Mouse (Mus musculus): ENCODE data around the gene Zfp382. TPM values are rescaled to one million over a fixed set of nuclear protein-coding genes. Genes with fewer than 3 reads are reported as not detected.

Gene Zfp382
- polyA plus RNA-seq, 1 experiment: 3.8 TPM

DNA sequence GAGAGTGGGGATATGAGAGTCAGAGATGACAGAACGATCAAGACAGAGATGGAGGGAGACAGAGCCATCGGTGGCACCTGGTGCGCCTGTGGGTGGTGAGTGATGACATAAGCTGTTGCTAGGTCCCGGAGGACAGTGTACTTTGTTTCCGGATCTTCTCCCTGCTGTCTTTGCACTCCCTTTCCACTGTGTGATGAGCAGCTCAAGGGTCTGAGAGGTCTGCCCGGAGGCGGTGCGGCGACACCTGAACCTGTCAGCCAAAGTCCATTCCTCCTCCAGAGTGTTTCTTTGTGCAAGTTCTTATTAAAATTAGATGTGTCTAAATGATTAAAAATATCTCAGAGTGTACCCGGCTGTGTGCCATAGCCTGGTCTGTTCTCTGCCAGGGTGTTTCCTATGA lies 15.1 kb downstream of the Zfp382 start:
- no peak for TF ChIP-seq CEBPB (IDR thresholded peaks at IDR 0.05; ENCODE audit: low read depth)
- no peak for TF ChIP-seq MAX (IDR thresholded peaks at IDR 0.05)
- no peak for TF ChIP-seq MYOG (IDR thresholded peaks at IDR 0.05; ENCODE audit: control insufficient read depth, extremely low read depth, insufficient read length)
- no peak for TF ChIP-seq FOSL1 (IDR thresholded peaks at IDR 0.05; ENCODE audit: insufficient read depth, low read length, poor library complexity, severe bottlenecking)
- TF ChIP-seq MYOD1 (IDR thresholded peaks at IDR 0.05; ENCODE audit: control insufficient read depth, insufficient read length, low read depth): no peak
- no peak for TF ChIP-seq USF1 (IDR thresholded peaks at IDR 0.05; ENCODE audit: low read depth)
- TF ChIP-seq CTCF (IDR thresholded peaks at IDR 0.05; ENCODE audit: control insufficient read depth, insufficient read depth, insufficient read length): no peak
- no peak overlapping the region for H3K4me3 ChIP-seq (ENCODE audit: insufficient read depth, poor library complexity, severe bottlenecking)
- peaks cover 51% of the 10 kb centered on the region for H3K36me3 ChIP-seq (ENCODE audit: control insufficient read depth, insufficient read depth)
- no peaks in the 10 kb centered on the region for H3K27me3 ChIP-seq (ENCODE audit: control insufficient read depth, insufficient read depth, insufficient read length)
- no peak overlapping the region for H3ac ChIP-seq (ENCODE audit: control insufficient read depth, insufficient read length, low read depth)
- H3K79me3 ChIP-seq (ENCODE audit: low read depth): peaks cover 13% of the 10 kb centered on the region
- H3K79me2 ChIP-seq (ENCODE audit: control insufficient read depth, insufficient read depth): no peaks in the 10 kb centered on the region

DNA sequence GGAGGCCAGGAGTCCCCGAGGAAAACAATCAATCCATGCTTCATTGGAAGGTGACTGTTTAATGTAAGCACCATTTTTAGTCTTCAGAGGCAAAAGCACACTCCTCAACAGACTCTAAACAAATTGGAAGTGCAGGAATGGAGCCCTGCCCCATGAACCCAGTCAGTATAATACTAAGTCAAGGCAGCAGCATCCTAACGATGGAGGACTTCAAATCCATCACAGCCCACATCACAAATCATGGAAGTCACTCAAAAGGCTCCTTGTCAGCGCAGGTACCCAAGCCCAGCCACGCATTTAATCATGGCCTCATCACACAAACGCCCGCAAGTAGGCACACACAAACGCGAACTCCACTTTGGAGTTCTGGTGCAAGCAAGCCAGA lies 21.4 kb downstream of the Zfp382 start:
- no peak for TF ChIP-seq CEBPB (IDR thresholded peaks at IDR 0.05; ENCODE audit: low read depth)
- no peak for TF ChIP-seq MAX (IDR thresholded peaks at IDR 0.05)
- no peak for TF ChIP-seq MYOD1 (IDR thresholded peaks at IDR 0.05; ENCODE audit: control insufficient read depth, insufficient read length, low read depth)
- TF ChIP-seq FOSL1 (IDR thresholded peaks at IDR 0.05; ENCODE audit: insufficient read depth, low read length, poor library complexity, severe bottlenecking): no peak
- no peak for TF ChIP-seq CTCF (IDR thresholded peaks at IDR 0.05; ENCODE audit: control insufficient read depth, insufficient read depth, insufficient read length)
- no peak for TF ChIP-seq MYOG (IDR thresholded peaks at IDR 0.05; ENCODE audit: control insufficient read depth, extremely low read depth, insufficient read length)
- no peak for TF ChIP-seq USF1 (IDR thresholded peaks at IDR 0.05; ENCODE audit: low read depth)
- Histone ChIP-seq H3K27me3 (ENCODE audit: control insufficient read depth, insufficient read depth, insufficient read length) (no peaks in the 10 kb centered on the region), H3K36me3 (ENCODE audit: control insufficient read depth, insufficient read depth) (peaks cover 6% of the 10 kb centered on the region), H3K79me3 (ENCODE audit: low read depth) (peaks cover 9% of the 10 kb centered on the region), H3K4me3 (ENCODE audit: insufficient read depth, poor library complexity, severe bottlenecking) (no peak overlapping the region), H3K79me2 (ENCODE audit: control insufficient read depth, insufficient read depth) (no peaks in the 10 kb centered on the region), H3ac (ENCODE audit: control insufficient read depth, insufficient read length, low read depth) (no peak overlapping the region)

DNA sequence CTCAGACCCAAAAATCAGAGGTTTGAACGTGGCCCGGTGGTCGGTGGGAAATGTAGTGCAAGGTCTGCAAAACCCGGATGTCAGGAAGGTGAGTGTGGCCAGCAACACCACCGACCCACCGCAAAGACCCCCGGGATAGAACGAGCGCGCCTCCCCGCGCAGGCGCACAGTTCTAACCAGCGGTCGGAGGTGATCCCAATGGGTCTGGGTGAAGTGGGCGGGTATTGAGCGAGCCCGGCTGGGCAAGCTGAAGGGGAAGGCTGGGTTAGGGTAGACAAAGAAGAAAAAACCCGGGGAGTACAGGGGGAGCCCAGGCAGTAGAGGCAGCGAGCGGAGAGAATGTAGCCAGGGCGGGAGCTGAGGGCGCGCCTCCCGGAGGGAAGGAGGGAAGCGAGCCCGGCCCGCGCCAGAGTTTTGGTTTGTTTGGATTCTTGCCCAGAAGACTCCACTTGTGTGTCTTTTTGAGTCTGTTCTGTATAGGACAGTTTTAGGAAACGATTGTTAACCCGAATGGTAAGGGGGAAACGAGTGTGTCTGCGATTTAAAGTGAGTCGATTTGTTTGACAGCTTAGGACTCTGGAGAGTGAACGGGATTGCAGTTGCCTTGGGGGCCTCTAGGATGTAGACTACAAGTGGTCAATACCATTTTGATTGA lies 21.9 kb downstream of the Zfp382 start:
- Histone ChIP-seq H3K79me2 (ENCODE audit: control insufficient read depth, insufficient read depth) (no peaks in the 10 kb centered on the region), H3K79me3 (ENCODE audit: low read depth) (peaks cover 6% of the 10 kb centered on the region), H3K36me3 (ENCODE audit: control insufficient read depth, insufficient read depth) (peaks cover 6% of the 10 kb centered on the region), H3K27me3 (ENCODE audit: control insufficient read depth, insufficient read depth, insufficient read length) (no peaks in the 10 kb centered on the region), H3K4me3 (ENCODE audit: insufficient read depth, poor library complexity, severe bottlenecking) (no peak overlapping the region), H3ac (ENCODE audit: control insufficient read depth, insufficient read length, low read depth) (no peak overlapping the region)
- no peak for TF ChIP-seq CEBPB (IDR thresholded peaks at IDR 0.05; ENCODE audit: low read depth)
- TF ChIP-seq MAX (IDR thresholded peaks at IDR 0.05): no peak
- no peak for TF ChIP-seq MYOD1 (IDR thresholded peaks at IDR 0.05; ENCODE audit: control insufficient read depth, insufficient read length, low read depth)
- no peak for TF ChIP-seq USF1 (IDR thresholded peaks at IDR 0.05; ENCODE audit: low read depth)
- TF ChIP-seq CTCF (IDR thresholded peaks at IDR 0.05; ENCODE audit: control insufficient read depth, insufficient read depth, insufficient read length): no peak
- TF ChIP-seq MYOG (IDR thresholded peaks at IDR 0.05; ENCODE audit: control insufficient read depth, extremely low read depth, insufficient read length): no peak
- no peak for TF ChIP-seq FOSL1 (IDR thresholded peaks at IDR 0.05; ENCODE audit: insufficient read depth, low read length, poor library complexity, severe bottlenecking)

DNA sequence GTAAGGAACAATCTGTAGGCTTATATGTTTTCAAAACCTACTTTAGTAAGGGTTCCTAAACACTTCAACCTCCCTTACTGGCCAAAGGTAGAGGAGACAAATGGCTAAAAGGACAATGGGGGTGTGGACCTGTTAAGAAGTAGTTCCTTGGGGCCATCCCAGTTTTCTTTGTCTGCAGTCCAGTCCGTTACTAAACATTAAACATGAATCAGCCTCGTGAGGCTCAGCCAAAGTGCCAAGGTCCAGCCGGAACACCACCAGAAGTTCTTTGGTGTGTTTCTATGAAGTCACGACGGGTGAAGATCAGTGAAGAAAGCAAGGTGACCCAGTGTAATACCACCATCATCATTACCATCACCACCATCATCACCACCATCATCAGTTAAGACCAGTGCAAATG lies 25.3 kb downstream of the Zfp382 start:
- Histone ChIP-seq H3K4me3 (ENCODE audit: insufficient read depth, poor library complexity, severe bottlenecking) (no peak overlapping the region), H3ac (ENCODE audit: control insufficient read depth, insufficient read length, low read depth) (no peak overlapping the region), H3K79me3 (ENCODE audit: low read depth) (peaks cover 2% of the 10 kb centered on the region), H3K27me3 (ENCODE audit: control insufficient read depth, insufficient read depth, insufficient read length) (no peaks in the 10 kb centered on the region), H3K79me2 (ENCODE audit: control insufficient read depth, insufficient read depth) (no peaks in the 10 kb centered on the region), H3K36me3 (ENCODE audit: control insufficient read depth, insufficient read depth) (no peaks in the 10 kb centered on the region)
- TF ChIP-seq MAX (IDR thresholded peaks at IDR 0.05) (no peak), FOSL1 (IDR thresholded peaks at IDR 0.05; ENCODE audit: insufficient read depth, low read length, poor library complexity, severe bottlenecking) (no peak), CTCF (IDR thresholded peaks at IDR 0.05; ENCODE audit: control insufficient read depth, insufficient read depth, insufficient read length) (no peak), USF1 (IDR thresholded peaks at IDR 0.05; ENCODE audit: low read depth) (no peak), MYOD1 (IDR thresholded peaks at IDR 0.05; ENCODE audit: control insufficient read depth, insufficient read length, low read depth) (no peak), MYOG (IDR thresholded peaks at IDR 0.05; ENCODE audit: control insufficient read depth, extremely low read depth, insufficient read length) (no peak), CEBPB (IDR thresholded peaks at IDR 0.05; ENCODE audit: low read depth) (no peak)

DNA sequence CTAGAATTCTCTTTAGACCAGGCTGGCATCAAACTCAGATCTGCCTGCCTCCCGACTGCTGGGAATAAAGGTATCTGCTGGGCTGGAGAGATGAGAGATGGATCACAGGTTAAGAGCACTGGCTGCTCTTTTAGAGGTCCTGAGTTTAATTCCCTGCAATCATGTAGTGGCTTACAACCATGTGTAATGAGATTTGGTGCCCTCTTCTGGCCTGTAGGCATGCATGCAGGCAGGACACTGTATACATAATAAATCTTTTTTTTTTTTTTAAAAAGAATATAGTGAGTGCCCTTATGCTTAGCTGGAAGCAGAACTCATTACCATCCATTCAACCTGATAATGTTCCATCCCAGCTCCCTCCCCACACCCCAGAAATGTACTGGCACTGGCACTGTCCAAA lies 32.3 kb downstream of the Zfp382 start:
- Histone ChIP-seq H3K36me3 (ENCODE audit: control insufficient read depth, insufficient read depth) (peaks cover 22% of the 10 kb centered on the region), H3K4me3 (ENCODE audit: insufficient read depth, poor library complexity, severe bottlenecking) (no peak overlapping the region), H3K27me3 (ENCODE audit: control insufficient read depth, insufficient read depth, insufficient read length) (no peaks in the 10 kb centered on the region), H3ac (ENCODE audit: control insufficient read depth, insufficient read length, low read depth) (no peak overlapping the region), H3K79me3 (ENCODE audit: low read depth) (peaks cover 8% of the 10 kb centered on the region), H3K79me2 (ENCODE audit: control insufficient read depth, insufficient read depth) (peaks cover 5% of the 10 kb centered on the region)
- TF ChIP-seq MAX (IDR thresholded peaks at IDR 0.05) (no peak), MYOG (IDR thresholded peaks at IDR 0.05; ENCODE audit: control insufficient read depth, extremely low read depth, insufficient read length) (no peak), CEBPB (IDR thresholded peaks at IDR 0.05; ENCODE audit: low read depth) (no peak)

DNA sequence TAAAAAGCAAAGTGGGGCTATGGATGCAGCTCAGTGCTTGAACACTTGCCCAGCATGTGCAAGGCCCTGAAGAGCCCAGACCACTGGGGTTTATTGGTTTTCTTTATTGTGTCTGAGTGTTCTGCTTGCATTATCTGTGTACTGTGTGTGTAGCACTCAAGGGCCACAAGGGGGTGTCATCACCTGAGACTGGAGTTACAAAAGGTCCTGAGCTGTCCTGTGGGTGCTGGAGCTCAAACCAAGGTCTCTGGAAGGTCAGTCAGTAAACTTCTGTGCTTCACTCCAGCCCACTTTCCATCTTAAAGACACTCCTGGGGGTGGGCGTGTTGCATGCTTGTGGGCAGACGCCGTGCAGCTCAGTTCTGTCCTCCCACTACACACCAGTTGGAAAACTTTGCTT lies 33.8 kb downstream of the Zfp382 start:
- Histone ChIP-seq H3K27me3 (ENCODE audit: control insufficient read depth, insufficient read depth, insufficient read length) (no peaks in the 10 kb centered on the region), H3K4me3 (ENCODE audit: insufficient read depth, poor library complexity, severe bottlenecking) (no peak overlapping the region), H3ac (ENCODE audit: control insufficient read depth, insufficient read length, low read depth) (no peak overlapping the region), H3K79me3 (ENCODE audit: low read depth) (peaks cover 17% of the 10 kb centered on the region), H3K36me3 (ENCODE audit: control insufficient read depth, insufficient read depth) (peaks cover 36% of the 10 kb centered on the region), H3K79me2 (ENCODE audit: control insufficient read depth, insufficient read depth) (peaks cover 16% of the 10 kb centered on the region)
- TF ChIP-seq MYOG (IDR thresholded peaks at IDR 0.05; ENCODE audit: control insufficient read depth, extremely low read depth, insufficient read length) (no peak), USF1 (IDR thresholded peaks at IDR 0.05; ENCODE audit: low read depth) (no peak), CTCF (IDR thresholded peaks at IDR 0.05; ENCODE audit: control insufficient read depth, insufficient read depth, insufficient read length) (no peak), CEBPB (IDR thresholded peaks at IDR 0.05; ENCODE audit: low read depth) (no peak), MYOD1 (IDR thresholded peaks at IDR 0.05; ENCODE audit: control insufficient read depth, insufficient read length, low read depth) (no peak), FOSL1 (IDR thresholded peaks at IDR 0.05; ENCODE audit: insufficient read depth, low read length, poor library complexity, severe bottlenecking) (no peak), MAX (IDR thresholded peaks at IDR 0.05) (no peak)
